Mouse (Mus musculus): Measurements from ENCODE around the gene Gsk3a.

Gsk3a gene

DNA sequence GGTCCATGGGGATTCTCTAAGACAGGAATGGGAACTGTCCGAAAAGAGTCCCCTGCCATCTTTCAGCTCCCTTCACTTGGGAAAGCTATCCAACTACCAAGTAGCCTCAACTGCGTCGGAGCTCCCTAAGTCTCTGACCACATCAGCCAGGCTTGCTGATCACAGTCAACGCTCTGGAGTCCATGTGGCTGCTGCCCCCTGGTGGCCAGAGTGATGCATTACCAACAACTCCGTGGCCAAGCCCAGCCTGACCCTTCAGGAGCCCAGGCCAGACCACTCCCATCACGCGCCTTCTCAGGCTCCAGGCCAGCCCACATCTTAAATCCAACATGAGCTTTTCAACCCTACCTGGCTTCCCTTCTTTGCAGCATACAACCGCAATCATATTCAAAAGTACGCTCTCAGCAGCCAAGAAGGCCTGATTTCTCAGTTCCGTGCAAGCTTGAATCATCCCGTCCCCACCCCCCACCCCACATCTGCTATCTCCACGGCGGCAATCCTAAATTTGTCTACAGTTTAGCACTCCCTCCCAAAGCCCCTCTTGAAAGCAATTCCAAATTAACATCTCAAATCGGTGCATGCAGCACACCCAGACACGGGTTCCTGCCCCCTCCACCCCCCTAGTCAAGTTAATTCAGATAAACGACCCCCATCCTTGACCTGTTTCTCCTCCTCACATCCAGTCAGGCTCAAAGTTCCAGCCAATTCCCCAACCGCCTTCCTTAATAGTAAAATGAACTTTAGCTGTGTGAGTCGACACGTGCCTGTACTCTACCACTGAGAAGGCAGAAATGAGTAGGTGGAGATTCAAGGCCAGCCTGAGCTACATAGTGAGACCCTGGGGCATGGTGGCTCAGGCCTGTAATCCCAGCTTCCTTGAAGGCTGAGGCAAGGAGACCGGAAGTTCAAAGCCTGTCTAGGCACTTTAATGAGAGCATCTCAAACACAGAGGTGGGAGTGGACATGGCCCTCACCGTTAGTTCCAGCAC lies 49.7 kb downstream of the Gsk3a start:
- peak; percentile 68 to 82 for DNase-seq (ENCODE audit: low spot score in 2 of 2)

DNA sequence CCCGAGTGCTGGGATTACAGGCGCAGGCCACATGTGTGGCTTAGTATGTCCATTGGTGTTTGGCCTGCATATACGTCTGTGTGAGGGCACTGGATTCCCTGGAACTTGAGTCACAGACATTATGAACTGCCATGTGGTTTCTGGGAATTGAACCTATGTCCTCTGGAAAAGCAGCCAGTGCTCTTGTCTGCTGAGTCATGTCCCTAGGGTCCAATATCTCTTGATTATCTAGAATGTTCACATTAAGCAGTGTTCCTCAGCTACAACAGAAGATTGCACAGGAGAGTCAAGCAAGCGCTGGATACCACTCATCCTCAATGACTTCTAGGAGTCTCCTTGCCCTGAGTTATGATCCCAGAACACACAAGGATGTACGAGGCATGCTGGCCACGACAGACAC lies 53.6 kb downstream of the Gsk3a start:
- DNase-seq (ENCODE audit: low spot score in 2 of 2), result no peak

DNA sequence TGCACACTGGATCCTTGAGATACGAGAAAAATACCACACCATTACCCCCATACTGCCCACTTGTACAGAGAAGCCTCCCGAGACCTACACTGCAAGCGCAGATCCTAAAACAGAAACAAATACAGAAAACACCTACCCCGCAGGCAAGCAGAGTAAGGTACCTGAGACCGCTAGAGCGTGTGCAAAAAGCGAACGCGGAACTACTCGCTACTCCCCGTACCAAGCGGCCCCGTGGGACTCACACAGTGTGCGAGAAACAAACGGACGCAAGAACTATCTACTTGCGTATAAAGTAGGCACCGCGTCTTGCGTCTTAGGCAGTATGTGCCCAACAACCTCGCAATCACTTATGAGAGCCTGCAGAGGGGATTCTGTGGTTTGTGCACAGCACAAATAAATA lies 55.8 kb downstream of the Gsk3a start:
- DNase-seq (ENCODE audit: low spot score in 2 of 2), result no peak

DNA sequence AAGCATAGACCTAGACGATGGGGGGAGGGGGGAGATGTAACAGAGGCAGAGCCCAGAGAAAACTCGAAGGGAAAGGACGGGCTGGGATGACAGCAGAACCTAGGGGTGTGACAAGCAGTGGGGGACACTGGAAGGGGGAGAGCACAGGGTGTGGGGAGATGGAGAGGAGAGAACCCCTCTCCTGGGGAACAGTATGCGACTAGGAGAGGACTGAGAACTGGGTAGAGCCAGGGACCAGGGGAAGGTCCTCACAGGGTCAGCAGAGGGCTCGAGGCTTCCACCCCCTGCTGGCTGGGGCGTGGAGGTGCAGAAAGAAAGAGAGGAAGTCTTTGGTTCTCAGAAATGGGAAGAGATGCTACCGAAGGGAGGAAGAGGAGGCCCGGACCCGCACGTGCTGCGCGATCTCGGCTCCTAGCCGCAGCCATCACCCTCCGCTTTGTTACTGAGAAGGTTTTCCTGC lies 56.3 kb downstream of the Gsk3a start:
- DNase-seq (ENCODE audit: low spot score in 2 of 2), result peak; percentile 34 to 45

DNA sequence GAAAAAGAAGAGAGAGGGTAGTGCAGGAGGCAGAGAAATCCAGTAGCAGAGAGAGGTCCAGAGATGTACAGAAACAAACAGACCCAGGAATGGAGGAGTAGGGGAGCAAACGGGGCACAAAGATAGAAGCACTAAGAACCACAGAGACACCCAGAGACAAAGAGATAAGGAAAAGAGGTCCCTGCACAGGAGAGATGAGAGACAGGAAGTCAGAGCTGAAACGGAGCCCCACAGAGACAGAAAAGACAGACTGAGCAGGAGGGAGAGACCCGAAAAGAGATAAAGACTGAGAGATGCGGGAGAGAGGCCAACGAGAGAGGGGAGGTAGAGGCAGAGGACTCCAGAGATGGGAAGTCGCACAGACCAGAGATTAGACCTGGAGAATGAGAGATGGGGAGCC lies 57.1 kb downstream of the Gsk3a start:
- no peak for DNase-seq (ENCODE audit: low spot score in 2 of 2)

DNA sequence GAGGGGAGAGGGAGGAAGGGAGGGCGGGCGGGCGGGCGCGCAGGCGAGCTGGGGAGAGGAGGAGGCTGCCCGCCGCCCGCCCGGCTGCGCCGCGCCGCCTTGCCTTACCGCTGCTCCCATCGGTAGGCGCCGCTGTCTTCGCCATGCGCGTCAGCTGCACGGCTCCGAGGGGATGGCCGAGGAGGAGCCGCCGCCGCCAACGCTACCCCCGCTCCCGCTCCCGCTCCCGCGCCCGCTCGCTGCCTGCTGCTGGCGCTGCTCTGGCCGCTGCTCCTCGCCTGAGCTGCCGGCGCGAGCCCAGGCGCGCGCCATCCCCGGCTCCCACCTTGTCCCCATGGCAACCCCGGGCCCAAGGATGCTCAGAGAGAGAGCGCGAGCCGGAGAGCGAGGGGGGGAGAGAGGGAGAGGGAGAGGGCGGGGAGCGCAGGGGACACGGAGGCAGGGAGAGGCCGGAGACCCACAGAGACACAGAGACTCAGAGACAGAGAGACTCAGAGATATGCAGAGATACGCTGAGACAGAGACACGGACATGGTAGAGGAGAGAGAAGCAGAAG lies 58.0 kb downstream of the Gsk3a start, which contains the start of gene Pou2f2:
TSS of gene Pou2f2 (minus strand) at position 121 of the 556 bp plus-strand sequence.
- peak in 1 of 2 experiments; percentile 30 for DNase-seq (ENCODE audit: low spot score in 2 of 2)

DNA sequence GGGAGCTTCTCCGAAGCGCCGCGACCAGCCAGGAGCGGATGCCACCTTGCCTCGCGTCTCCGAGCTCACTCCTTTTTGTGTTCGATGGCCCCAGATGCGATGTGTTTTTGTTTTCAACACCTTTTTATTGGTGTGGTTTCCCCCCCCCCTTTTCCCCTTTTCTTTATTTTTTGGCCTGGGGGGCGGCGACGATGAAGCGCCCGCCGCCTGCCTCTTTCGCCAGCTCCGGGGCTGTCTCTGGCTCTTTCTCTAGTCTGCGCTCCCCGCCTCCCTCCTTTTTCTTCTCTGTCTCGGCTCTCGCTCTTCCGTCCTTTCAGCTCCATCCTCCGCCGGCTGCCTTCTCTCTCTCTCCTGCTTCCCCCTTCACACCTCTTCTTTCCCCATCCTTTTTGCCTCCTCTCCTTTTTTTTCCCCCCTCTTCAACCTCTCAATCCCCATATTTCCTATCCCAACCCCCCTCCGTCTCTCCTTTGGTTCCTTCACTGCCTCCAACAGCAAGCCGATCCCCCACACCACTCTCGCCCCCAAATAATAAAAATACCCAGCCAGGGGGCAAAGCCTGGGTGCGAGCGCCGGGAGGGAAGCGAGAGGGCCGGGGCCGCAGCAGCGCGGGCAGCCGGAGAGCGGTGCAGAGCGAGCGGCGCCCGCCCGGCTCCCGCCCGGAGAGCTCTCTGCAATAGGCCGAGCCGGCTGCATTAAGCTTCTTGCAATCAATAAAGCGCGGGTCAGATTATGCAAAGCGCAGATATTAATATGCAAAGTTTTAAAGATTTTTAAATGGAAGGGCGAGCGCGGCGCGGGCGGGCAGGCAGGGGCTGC lies 58.7 kb downstream of the Gsk3a start:
- no peak for DNase-seq (ENCODE audit: low spot score in 2 of 2)

DNA sequence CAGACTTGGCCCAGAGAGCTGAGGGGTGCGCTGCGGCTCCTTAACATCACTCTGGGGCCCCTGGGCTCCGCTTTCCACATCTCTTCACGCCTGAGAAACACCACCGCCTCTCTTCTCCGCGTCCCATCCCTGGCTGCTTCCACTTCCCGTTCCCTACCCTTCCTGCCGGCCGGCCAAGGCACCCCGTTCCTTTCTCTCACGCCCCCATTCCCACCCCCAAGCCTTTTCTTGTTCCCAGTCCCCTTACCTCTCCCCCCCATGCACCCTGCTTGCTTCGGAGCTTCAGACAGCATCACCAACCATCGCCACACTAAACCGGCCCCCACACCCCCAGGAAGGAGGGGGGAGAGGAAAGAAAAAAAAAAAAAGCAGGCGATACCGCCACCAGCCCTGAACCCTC lies 59.3 kb downstream of the Gsk3a start:
- DNase-seq (ENCODE audit: low spot score in 2 of 2), result no peak

Data from spleen, postnatal 14 days (tissue).